Mouse (Mus musculus): Measurements from ENCODE around the gene Olfr117.
"Not testable (repeated sequence)": the region's sequence is repeated elsewhere in the genome, so short reads cannot be mapped to it uniquely, and the experiment has no call there.

Gene Olfr117

DNA sequence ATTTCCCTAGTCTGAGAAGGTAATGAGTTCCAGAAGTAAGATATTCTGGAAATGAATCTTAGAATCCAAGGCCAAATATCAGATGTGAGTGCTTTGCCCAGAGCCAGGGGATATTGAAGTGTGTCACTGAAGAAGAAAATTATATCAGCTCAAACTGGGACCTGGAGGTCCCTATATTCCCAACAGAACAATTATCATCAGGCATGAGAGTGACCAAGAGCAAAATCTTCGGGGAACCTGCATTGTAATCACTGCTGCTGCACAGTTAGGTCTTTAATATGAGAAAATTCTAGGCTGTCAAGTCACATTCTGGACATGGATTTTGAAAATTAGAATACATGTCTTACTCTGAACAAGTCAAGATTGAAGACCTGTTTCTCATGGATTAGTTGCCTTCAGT lies at the start of gene Olfr117:
TSS of gene Olfr117 (minus strand) at position 101 of the 400 bp plus-strand sequence.
- DNase-seq, result no peak

GRCm38 (mm10) chr17:37696264-37696663 lies 32.7 kb upstream of the Olfr117 start, which contains the start of gene Olfr119:
TSS of gene Olfr119 (plus strand) at chr17:37696564.
- DNase-seq, result not testable (repeated sequence)

DNA sequence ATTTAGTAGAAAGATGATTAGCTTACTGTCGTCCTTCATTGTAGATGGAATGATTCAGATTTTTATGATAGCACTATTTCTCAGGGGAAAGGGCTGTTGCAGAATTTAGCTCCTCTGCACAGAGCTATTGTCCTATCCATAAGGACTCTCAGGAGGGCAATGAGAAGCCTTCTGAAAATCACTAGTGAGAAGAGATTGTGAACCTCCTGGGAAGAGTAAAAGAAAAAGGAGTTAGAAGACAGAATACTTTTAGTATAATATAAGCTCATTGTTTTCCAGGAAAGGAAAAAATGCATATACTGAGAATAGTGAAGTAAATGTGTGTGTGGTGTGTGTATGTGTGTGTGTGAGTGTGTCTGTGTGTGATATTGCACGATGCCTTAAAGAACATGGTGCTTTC lies 3.1 kb upstream of the Olfr117 start, which contains the start of gene Olfr118:
TSS of gene Olfr118 (plus strand) at position 301 of the 400 bp plus-strand sequence.
- no peak for DNase-seq

DNA sequence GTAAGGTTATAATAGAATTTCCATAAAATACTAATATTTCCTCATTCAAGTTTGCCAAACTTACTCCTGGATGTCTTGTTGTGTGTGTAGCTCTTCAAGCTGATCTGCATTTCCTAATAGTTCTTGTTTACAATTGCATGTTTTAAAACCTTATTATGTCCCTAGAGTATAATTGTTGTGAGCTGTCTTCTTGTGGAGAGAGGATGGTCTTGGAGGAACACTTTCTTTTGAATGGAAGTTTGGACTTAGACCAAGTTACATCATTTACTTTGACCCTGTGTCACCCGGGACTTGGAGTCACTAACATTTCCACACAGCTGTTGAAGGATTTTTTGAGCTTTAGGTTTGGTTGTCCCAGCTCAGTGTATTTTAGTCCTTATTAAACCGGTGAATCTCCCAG lies 36.6 kb downstream of the Olfr117 start, which contains the start of the genes Olfr115 and Olfr116:
TSS of gene Olfr115 (minus strand) at position 101 of the 400 bp plus-strand sequence.
TSS of gene Olfr116 (minus strand) at position 191 of the 400 bp plus-strand sequence.
- no peak for DNase-seq
